Mouse (Mus musculus) embryo, embryonic 11 days (tissue): ENCODE results near the gene Olfr66.
A peak's percentile ranks its signal among the peaks of the same experiment; 100 is the strongest.

Experiments
- DNase-seq: peaks from one replicate; pipeline ENCODE4 v3.0.0-alpha.2; 2015

The Olfr66 gene

DNA sequence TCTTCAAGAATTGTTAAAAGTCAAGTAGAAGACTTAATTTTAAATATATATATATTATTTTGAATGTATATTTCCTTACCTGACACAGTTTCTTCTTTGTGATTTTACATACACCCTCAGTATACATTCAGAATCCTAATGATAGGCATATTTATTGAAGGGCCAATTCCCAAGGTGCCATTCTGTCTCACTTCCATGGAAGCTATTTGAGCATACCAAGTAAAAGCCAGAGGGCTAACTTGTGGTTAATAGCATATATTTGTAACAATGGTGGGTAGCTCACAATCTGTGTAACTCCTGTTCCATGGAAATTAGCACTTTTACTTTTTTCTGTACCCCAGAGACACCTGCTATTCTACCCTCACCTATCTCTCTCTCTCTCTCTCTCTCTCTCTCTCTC lies at the start of gene Olfr66:
TSS of gene Olfr66 (minus strand) at position 101 of the 400 bp plus-strand sequence.
- DNase-seq = no peak

DNA sequence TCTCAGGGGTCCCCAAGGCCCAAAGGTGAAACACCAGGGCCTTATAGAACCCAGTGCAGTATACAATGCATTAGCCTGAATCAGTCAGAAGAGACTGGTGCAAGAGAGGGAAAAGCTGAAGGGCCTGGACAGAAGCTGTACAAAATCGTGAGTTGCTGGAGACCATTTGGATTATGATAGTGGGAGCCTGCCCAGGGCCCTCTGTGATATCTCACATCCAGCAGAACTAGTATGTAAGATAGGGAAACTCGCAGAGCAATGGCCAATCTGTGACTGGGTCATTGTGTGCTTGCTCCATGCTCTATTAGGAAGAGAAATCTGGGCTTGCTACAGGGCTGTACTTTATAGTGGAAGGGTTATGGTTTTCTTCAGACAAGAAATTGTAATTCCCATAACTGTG lies 48.2 kb upstream of the Olfr66 start, which contains the start of gene Olfr632:
TSS of gene Olfr632 (plus strand) at position 84 of the 400 bp plus-strand sequence.
- DNase-seq = no peak

DNA sequence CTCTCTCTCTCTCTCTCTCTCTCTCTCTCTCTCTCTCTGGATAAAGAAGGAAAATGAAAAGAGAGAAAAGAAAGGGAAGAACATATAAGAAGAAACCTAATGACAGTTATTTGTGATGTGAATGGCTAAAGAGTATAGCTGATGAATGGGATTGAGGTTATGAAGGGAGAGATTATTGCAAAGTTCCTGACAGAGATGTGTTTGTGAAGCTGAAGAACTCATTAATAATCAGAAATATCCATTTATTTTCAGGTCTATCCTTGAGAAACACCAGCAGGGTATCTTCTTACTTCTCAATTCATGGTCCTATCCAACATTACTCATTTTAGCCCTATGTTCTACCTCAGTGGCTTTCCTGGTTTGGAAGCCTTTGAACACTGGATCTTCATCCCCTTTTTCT lies 42.5 kb upstream of the Olfr66 start, which contains the start of gene Olfr631:
TSS of gene Olfr631 (plus strand) at position 301 of the 400 bp plus-strand sequence.
- no peak for DNase-seq

DNA sequence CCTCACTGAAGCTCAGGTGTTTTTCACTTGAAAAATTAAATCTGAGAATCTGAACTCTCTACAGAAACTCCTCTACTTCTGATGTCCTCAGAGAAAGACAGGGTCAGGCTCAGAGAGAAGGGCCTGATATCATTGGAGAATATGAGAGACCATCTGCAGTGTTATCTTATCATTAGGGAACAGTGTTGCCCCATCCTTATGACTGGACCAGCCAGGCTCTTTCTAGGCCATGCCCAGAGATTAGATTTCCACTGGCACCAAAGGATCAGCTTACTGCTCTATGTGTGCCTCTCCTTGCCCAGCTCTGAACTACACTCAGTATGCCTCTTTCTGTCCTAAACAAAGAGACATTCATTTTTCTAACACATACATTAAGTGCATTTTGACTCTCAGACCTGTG lies 29.3 kb upstream of the Olfr66 start:
- no peak for DNase-seq

DNA sequence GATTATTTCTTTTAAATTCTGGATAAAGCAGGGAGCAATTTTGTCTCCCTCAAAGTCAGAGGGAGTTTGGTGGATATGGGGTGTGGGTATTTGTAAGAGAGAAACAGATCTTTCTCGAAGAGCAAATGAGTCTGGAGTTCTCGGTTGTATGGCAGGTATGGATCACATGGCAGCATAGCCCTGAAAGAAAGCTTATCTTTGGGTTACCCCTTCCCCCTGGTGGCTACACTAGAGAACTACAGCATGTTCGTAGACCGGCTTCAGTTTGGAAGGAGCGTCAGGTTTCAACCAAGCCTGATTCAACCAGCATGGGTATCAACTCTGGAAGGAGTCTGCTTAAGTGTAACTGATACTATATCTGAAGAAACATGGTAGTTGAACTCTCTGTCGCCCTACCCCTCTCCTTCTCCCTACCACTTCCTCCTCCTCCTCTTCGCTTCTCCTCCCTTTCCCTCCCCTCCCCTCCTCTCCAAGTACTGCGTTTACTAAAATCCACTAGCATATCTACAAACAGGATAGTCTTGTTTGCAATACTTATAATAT lies 27.0 kb upstream of the Olfr66 start:
- peak; percentile 40 for DNase-seq

DNA sequence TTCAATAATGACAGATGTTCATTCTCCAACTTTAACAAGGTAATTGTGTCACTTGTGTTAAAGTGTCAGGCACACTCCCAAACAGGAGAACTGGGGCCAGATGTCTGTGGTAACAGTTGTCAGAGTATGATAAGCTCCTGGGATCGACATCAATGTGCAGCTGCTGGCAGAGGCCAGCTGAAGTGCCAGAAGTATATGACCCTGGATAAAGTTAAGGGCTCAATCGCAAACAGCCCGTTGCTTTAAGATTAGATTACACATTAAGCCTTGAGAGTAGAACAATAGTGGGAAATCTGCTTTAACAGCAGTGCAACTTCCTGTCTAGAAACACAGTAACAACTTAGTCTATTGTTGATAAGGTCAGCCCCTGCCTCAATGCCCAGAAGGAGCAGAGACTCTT lies 24.0 kb upstream of the Olfr66 start:
- DNase-seq = peak; percentile 12

DNA sequence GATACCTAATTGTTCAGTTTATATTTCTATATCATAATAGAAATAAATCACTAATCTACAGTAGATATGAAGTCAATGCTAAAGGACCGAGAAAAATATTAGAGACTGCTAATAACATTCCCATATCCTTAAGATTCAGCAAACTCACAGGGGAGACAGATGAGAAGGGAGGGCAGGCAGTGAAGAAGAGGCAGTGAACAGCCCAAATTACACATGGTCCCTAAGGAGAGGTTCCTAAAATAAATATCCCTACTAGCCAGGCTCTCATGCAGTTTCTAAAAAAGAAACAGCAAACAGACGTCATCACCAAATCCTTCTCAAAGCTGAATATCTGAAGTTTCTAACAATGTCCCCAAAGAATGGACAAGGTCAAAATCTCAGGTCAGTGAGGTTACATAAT lies 17.1 kb upstream of the Olfr66 start, which contains the start of gene Olfr65:
TSS of gene Olfr65 (plus strand) at position 301 of the 400 bp plus-strand sequence.
- no peak for DNase-seq

DNA sequence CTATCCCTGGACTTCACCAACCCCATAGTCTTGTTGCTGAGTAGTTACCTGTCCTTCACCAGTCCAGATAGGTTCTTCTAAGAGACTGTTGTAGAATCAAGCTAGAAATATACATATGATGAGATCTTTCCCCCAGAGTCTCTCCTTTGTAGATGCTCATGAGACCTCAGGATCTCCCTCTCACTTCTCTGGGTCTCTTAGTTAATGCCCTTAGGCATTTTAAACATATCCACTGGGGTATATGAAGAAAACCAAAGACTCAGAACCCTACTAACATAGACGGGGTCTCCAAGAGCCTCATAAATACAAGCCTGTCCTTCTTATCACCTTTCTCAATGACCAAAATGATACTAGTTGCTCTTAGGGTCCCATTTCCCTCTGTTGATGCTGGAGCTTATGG lies 8.3 kb upstream of the Olfr66 start, which contains the start of gene Olfr64:
TSS of gene Olfr64 (minus strand) at position 101 of the 400 bp plus-strand sequence.
- DNase-seq = no peak

DNA sequence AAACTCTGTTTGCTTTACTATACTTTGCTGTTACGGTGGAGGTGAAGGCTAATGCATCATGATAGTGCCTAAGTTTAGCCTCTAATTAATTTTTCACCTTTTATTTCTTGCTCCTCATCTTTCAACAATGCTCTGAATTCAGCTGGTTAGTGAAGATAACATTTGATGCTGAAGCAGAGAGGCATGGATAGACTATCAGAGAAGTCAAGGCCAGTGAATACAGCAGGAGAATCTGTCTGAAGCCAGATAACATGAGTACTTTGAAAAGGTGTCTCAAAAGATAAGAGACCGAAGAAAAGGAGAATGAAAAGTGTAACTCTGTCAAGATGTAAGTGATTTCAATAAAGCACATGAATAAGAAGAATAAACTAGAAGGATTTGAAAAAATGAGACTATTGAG lies 9.0 kb downstream of the Olfr66 start:
- no peak for DNase-seq

DNA sequence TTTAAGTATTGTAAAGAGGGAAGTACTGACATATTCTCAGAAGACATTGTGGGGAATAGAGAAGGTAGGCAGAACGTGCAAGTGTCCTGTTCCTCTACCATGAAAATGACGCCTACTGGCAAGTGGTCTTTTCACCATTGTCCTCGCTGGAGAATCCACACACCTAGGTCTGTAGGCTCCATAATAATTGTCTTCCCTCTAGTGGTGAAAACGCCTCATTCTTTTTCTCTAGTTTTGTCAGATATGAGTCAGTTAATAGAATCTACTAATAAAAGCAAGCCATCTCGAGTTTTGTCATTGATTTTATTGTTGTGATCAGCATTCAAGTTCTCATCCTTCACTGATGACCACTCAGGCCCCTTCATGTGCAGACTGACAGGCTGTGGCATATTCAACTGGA lies 11.6 kb downstream of the Olfr66 start:
- DNase-seq = no peak

DNA sequence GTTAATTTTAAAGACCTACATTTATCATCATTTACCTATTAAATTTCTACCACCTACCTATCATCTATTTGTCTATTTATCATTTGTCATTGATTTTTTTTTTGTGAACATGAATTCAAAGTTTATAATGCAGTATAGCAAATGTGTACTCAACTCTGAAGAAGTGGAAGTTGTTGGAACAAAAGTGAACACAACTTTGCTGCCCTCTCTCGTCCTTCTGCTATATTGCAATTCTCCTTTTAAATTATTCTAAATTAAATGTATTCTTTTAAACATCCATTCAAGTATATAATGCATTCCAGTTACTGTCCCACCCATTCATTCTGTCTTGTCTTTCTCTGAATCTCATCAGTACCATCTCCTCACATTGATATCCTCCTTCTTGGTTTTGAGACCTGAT lies 13.0 kb downstream of the Olfr66 start:
- peak; percentile 17 for DNase-seq

DNA sequence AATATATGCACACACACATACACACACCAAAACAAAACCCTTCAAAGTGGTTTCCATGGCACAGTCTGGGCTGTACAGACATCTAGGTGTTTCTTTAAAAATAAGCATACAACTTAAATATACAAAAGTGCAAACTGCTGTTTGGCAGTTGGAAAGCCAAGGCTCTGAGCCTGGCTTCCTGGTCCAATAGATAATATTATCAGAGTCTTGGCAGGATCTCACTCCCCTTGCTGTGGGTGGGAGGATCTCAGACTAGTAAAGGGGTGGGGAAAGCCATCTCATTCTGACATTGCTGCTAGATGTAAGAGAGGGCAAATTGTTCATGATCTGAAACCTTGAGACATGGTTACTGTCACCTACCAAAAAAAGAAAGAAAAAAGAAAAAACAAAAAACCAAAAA lies 15.4 kb downstream of the Olfr66 start:
- DNase-seq = no peak

DNA sequence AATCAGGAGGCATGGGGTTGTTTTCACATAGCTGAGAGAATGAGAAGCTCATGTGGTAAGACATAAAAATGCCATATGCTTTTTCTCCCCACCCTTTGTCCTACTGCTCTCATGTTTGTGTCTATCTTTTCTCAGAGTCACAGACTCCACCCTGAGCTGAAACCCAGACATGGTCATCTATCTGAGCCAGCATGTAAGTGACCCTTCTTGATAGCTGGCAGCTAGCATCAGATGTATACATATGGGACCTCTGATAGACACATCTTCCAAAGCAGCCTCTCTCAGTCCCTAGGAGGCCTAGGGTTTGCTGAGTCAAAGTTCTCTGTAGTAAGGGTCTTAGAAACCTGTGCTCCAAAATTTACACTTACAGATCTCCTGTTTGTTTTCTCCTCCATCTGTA lies 20.3 kb downstream of the Olfr66 start:
- no peak for DNase-seq

DNA sequence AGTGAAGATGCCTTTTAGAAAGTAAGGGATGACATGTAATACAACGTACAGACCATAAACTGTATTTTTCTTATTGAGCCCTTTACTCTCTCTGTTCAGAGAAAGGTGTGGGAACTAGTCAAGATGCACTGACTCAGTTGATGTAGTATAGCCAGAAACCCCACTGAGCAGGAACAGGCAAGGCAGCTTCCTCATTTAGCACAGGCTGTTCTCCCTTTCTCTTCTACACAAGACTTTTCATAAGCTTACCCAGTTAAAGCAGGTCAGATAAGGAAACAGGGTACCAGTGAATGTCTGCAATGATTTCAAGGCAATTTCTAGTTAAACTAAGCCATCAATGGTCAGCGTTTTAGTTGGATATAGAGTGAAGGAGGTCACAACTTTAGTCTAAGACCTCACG lies 24.5 kb downstream of the Olfr66 start:
- no peak for DNase-seq

DNA sequence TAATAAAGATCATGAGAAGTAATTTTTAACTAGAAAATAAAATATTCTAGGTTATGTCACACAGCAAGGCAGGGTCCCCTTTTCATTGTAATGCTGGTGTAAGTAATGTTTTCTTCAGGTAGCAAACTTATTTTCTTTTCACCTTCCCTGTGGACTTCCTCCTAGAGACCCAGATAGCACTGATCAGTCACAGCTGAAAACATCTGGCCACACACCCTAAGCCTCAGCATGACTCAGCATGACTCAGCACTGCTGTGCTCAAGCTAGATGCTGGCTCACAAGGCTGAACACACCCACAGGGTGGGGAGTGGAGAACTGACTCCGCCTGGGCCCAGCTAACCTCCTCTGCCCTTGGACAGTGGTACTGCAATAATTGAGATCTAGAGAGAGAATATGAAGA lies 25.2 kb downstream of the Olfr66 start:
- DNase-seq = peak; percentile 58

DNA sequence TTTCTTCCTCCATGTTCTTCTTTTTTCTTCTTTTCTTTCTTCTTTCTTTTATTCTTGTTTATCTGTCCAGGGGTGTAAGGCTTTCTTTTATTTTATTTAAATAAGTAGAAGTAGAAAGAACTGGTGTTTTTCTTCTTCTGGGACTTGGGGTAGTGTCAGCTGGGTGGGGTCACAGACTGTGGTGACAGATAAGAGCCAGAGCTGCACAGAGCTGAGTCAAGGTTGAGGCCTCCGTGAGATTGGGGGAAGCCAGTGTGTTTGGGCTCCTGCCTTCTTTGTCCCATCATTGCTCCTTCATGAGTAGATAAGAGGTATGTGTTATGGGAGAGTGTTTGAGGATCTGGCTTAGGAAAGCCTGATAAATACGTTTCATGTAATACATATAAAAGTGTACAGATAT lies 27.0 kb downstream of the Olfr66 start:
- no peak for DNase-seq

DNA sequence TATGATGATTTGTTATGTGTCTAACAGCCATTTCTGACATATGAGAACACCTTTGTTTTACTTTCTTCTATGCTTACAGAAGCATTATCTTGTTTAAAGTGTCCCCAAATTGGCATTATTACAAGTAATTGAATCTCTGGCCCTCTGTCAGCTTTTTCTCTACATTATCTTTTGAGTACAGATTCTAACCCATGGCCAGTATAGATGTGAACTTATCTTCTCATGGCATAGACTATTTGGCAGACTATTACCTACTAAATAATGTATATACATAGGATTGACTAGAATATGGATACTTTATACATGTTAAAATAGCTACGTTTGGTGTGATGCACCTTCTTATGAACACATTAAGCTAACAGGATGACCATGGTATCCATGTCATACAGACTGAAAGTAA lies 31.4 kb downstream of the Olfr66 start:
- no peak for DNase-seq

DNA sequence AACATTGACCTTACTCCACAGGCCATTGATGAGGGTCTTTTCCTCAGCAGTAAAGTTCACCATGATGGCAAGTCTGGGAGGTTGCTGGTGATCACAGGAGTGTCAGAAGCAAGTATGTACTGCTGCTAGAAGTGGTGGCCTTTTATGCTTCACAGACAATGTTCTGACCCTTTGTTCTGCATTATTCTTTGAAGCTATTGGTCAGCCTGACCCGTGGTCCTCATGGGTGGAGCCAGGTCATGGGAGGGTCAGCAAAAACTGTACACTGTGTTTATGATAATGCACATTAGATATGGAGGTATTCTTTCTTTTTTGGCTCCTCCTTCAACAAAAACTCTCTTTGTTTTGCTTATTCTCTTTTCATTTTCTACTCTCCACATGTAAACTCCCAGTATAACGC lies 33.0 kb downstream of the Olfr66 start, which contains the start of gene Hbb-y:
TSS of gene Hbb-y (minus strand) at position 127 of the 400 bp plus-strand sequence.
- DNase-seq = no peak

DNA sequence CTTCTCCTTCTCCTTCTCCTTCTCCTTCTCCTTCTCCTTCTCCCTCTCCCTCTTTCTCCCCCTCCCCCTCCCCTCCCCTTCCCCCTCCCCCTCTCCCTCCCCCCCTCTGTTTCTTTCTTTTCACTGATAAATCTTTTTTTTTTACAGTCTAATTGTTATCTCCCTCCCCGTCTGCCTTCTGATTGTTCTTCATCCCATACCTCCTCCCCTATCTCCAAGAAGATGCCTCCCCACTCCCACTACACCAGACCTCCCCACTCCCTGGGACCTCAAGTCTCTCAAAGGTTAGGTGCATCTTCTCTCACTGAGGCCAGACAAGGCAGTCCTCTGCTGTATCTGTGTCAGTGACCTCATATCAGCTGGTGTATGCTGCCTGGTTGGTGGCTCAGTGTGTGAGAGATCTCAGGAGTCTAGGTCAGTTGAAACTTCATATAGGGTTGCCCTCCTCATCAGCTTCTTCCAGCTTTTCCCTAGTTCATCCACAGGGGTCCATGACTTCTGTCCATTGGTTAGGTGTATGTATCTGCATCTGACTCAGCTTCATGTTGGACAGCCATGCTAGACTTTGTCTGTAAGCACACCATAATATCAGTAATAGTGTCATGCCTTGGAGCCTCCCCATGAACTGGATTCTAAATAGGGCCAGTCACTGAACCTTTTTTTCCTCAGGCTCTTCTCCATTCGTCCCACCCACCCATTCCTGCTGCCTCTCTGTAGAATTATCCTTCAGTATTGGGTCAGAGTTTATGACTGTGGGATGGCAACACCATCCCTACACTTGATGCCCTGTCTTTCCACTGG lies 41.3 kb downstream of the Olfr66 start:
- DNase-seq = no peak

DNA sequence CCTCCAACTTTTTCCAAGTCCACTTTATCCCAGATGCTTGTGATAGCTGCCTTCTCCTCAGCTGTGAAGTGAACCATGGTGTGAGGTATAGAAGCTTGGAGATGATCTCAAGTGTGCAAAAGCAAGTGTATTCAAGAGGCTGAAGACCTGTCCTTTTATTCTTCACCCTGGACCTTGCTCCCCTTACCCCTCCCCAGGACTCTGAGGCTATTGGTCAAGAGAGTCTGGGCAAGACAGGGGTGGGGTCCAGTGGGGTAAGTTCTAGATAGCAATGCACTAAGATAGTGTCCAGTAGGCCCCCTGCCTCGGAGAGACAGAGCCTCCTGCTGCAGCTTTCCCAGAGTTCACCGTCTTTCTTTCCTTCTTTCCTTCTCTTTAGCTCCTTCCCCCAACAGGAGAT lies 43.0 kb downstream of the Olfr66 start, which contains the start of gene Hbb-bh1:
TSS of gene Hbb-bh1 (minus strand) at position 131 of the 400 bp plus-strand sequence.
- no peak for DNase-seq

DNA sequence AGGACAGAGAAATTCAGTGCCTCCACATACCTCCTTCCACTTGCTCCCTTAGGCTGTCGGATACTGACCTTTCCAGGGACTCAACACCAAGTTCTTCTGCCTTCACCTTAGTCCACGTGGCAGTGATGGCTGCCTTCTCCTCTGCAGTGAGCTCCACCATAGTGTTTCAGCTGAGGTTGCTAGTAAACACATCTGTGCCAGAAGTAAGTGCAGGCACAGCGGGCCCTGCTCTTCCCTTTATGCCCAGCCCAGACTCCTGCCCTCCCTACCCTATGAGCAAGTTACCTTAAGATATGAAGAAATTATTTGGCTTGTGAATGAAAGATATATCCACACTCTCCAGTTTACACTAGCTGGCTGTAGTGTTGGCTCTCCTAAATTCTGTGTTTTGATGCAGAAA lies 45.8 kb downstream of the Olfr66 start, which contains the start of gene Hbb-bh2:
TSS of gene Hbb-bh2 (minus strand) at position 253 of the 400 bp plus-strand sequence.
- DNase-seq = no peak
